Mouse (Mus musculus) yolk sac, embryonic 10.5 days (tissue): ENCODE data around the gene Dnah2.

Experiments used
- DNase-seq: peaks from one replicate; pipeline ENCODE4 v3.0.0-alpha.2; 2017; ENCODE audit warnings: low spot score

The Dnah2 gene

GRCm38 (mm10) chr11:69418481-69419442 is 130.1 kb downstream of the Dnah2 start:
- peak; percentile 99 for DNase-seq

- peak; percentile 98 for DNase-seq
Measured at GRCm38 (mm10) chr11:69417449-69418384, 131.2 kb downstream of the Dnah2 start.

GRCm38 (mm10) chr11:69416921-69417448 is 131.9 kb downstream of the Dnah2 start:
- no peak for DNase-seq

- no peak for DNase-seq
Measured at GRCm38 (mm10) chr11:69416509-69416908, 132.4 kb downstream of the Dnah2 start.

- peak; percentile 91 for DNase-seq
Measured at GRCm38 (mm10) chr11:69415668-69416451, 133.1 kb downstream of the Dnah2 start.

- peak; percentile 66 for DNase-seq
Measured at GRCm38 (mm10) chr11:69415327-69415667, 133.6 kb downstream of the Dnah2 start.

- peak; percentile 66 for DNase-seq
Measured at GRCm38 (mm10) chr11:69414421-69415326, 134.2 kb downstream of the Dnah2 start.

GRCm38 (mm10) chr11:69413221-69414181 is 135.4 kb downstream of the Dnah2 start, which contains the start of gene Kdm6b:
Gene Kdm6b, minus strand, starts transcription at chr11:69413675.
- DNase-seq = peak; percentile 84

GRCm38 (mm10) chr11:69412548-69412947 is 136.4 kb downstream of the Dnah2 start:
- no peak for DNase-seq

- DNase-seq = peak; percentile 82
Measured at GRCm38 (mm10) chr11:69411538-69412203, 137.2 kb downstream of the Dnah2 start.

GRCm38 (mm10) chr11:69411073-69411535 is 137.8 kb downstream of the Dnah2 start:
- DNase-seq = peak; percentile 96

GRCm38 (mm10) chr11:69410310-69411072 is 138.4 kb downstream of the Dnah2 start:
- DNase-seq = no peak

- no peak for DNase-seq
Measured at GRCm38 (mm10) chr11:69410045-69410309, 138.9 kb downstream of the Dnah2 start.

- DNase-seq = peak; percentile 94
Measured at GRCm38 (mm10) chr11:69409378-69410044, 139.4 kb downstream of the Dnah2 start.

- peak; percentile 91 for DNase-seq
Measured at GRCm38 (mm10) chr11:69408541-69409377, 140.2 kb downstream of the Dnah2 start.

GRCm38 (mm10) chr11:69407724-69408004 is 141.2 kb downstream of the Dnah2 start:
- DNase-seq = no peak
